Mouse (Mus musculus): ENCODE measurements around the gene Gls. TPM values are rescaled to one million over a fixed set of nuclear protein-coding genes. Genes with fewer than 3 reads are reported as not detected.
A peak's percentile ranks its signal among the peaks of the same experiment; 100 is the strongest.

Gls gene
- total and polyA plus RNA-seq, 2 experiments from 2014 or later: 13.7 to 83.4 TPM

DNA sequence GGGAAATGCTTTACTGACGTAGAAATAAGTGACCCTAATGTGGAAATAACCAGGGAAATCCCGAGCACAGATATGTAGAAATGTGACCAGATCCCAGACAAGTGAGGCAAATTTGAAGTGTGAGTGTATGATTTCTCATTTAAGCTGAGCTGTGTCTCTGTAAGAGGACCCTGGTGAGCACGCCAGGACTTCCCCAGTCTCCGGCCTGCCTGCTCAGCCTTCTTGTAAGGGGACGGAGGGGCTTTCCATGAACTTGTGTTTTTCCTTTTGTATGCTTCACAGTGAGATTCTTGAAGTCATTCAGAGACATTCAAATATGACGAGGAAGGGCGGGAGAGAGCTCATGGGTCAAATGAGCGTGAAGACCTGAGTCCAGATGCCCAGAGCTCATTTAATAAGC, 99.8 kb downstream of the Gls start:
- DNase-seq (ENCODE audit: low spot score): no peak
- Histone ChIP-seq H3K4me2 (ENCODE audit: low read depth, low read length) (no peak overlapping the region), H3K9me3 (replicated peaks; ENCODE audit: control insufficient read depth, low read length) (no peaks in the 10 kb centered on the region), H3K27me3 (ENCODE audit: control insufficient read depth, insufficient read depth, low read length) (no peaks in the 10 kb centered on the region), H3K27ac (ENCODE audit: low read depth) (no peak overlapping the region), H3K36me3 (replicated peaks; ENCODE audit: control insufficient read depth, insufficient read depth, low read length) (peaks cover 89% of the 10 kb centered on the region), H3K9ac (replicated peaks; ENCODE audit: low read depth, low read length) (no peak overlapping the region), H3K4me3 (ENCODE audit: low read depth, low read length) (no peak overlapping the region), H3K4me1 (ENCODE audit: control insufficient read depth, insufficient read depth) (no peaks in the 10 kb centered on the region)
- TF ChIP-seq EP300 (IDR thresholded peaks at IDR 0.05; ENCODE audit: low read depth) (no peak), CTCF (IDR thresholded peaks at IDR 0.05; ENCODE audit: low read depth) (no peak)
- no peak for ATAC-seq (ENCODE audit: insufficient read depth, low read depth)
- WGBS: 85% methylated on average over 8 of the region's 8 CpGs

DNA sequence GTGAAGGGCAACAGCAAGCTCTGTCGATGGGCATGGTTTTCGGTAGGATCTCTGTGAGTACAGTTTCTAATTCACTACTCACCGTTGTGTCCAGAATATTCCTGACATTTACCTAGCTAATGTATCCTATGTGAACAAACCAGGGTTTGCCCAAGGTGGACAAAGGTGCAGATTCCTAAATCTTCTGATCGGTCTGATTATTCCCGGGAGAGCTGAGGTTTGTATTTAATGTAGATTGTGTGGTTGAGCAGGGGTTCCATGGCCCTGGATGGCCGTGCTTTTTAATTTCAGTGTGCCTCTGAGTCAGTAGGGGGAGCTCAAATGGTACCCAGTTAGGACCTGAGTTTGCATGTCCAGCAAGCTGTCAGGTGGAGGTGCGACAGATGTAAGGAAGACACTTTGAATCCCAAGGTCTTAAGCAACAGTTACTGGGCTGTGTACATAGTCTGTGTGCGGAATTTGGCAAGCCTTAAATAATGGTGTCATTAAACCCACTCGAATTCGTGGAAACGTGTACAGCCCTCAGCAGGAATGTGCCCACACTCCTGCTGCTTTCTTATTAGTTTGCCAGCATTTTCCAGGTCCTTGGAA, 101.2 kb downstream of the Gls start:
- H3K4me1 ChIP-seq (ENCODE audit: control insufficient read depth, insufficient read depth): no peaks in the 10 kb centered on the region
- 82% methylated on average over 11 of the region's 11 CpGs for WGBS
- no peak overlapping the region for H3K27ac ChIP-seq (ENCODE audit: low read depth)
- H3K36me3 ChIP-seq (replicated peaks; ENCODE audit: control insufficient read depth, insufficient read depth, low read length): peaks cover 82% of the 10 kb centered on the region
- no peak for DNase-seq (ENCODE audit: low spot score)
- no peak overlapping the region for H3K4me2 ChIP-seq (ENCODE audit: low read depth, low read length)
- H3K9ac ChIP-seq (replicated peaks; ENCODE audit: low read depth, low read length): no peak overlapping the region
- H3K9me3 ChIP-seq (replicated peaks; ENCODE audit: control insufficient read depth, low read length): no peaks in the 10 kb centered on the region
- no peak for ATAC-seq (ENCODE audit: insufficient read depth, low read depth)
- H3K27me3 ChIP-seq (ENCODE audit: control insufficient read depth, insufficient read depth, low read length): no peaks in the 10 kb centered on the region
- TF ChIP-seq EP300 (IDR thresholded peaks at IDR 0.05; ENCODE audit: low read depth): no peak
- no peak for TF ChIP-seq CTCF (IDR thresholded peaks at IDR 0.05; ENCODE audit: low read depth)
- no peak overlapping the region for H3K4me3 ChIP-seq (ENCODE audit: low read depth, low read length)

DNA sequence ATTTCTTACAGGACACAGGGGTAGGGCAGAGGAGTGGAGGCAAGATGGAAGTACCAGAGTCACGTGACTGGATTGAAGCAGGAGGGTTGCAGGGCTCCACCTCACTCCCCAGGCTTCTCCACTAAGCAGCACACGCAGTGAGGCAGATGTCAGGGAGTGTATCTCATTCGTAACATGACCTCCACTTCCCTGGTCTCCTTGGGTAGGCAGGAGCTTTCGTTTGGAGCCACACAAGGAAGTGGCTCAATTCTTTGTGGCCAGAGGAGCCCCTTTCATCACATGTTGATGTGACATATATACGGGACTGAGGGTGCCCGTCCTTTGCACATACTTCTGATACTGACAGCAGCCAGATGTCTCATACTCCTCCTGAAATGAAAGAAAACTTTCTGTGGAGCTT, 103.2 kb downstream of the Gls start:
- H3K4me2 ChIP-seq (ENCODE audit: low read depth, low read length): no peak overlapping the region
- 50% methylated on average over 6 of the region's 6 CpGs for WGBS
- H3K4me1 ChIP-seq (ENCODE audit: control insufficient read depth, insufficient read depth): no peaks in the 10 kb centered on the region
- no peak overlapping the region for H3K9ac ChIP-seq (replicated peaks; ENCODE audit: low read depth, low read length)
- DNase-seq (ENCODE audit: low spot score) (no peak), ATAC-seq (ENCODE audit: insufficient read depth, low read depth) (no peak)
- H3K4me3 ChIP-seq (ENCODE audit: low read depth, low read length): no peak overlapping the region
- no peaks in the 10 kb centered on the region for H3K27me3 ChIP-seq (ENCODE audit: control insufficient read depth, insufficient read depth, low read length)
- TF ChIP-seq CTCF (IDR thresholded peaks at IDR 0.05; ENCODE audit: low read depth) (no peak), EP300 (IDR thresholded peaks at IDR 0.05; ENCODE audit: low read depth) (no peak)
- H3K27ac ChIP-seq (ENCODE audit: low read depth): no peak overlapping the region
- H3K9me3 ChIP-seq (replicated peaks; ENCODE audit: control insufficient read depth, low read length): no peaks in the 10 kb centered on the region
- peaks cover 78% of the 10 kb centered on the region for H3K36me3 ChIP-seq (replicated peaks; ENCODE audit: control insufficient read depth, insufficient read depth, low read length)

GRCm38 (mm10) chr1:52127350-52127749, 105.7 kb downstream of the Gls start:
- no peak overlapping the region for H3K4me3 ChIP-seq (ENCODE audit: low read depth, low read length)
- H3K9me3 ChIP-seq (replicated peaks; ENCODE audit: control insufficient read depth, low read length): no peaks in the 10 kb centered on the region
- H3K9ac ChIP-seq (replicated peaks; ENCODE audit: low read depth, low read length): no peak overlapping the region
- ATAC-seq (ENCODE audit: insufficient read depth, low read depth): no peak
- no peaks in the 10 kb centered on the region for H3K4me1 ChIP-seq (ENCODE audit: control insufficient read depth, insufficient read depth)
- peaks cover 78% of the 10 kb centered on the region for H3K36me3 ChIP-seq (replicated peaks; ENCODE audit: control insufficient read depth, insufficient read depth, low read length)
- H3K27ac ChIP-seq (ENCODE audit: low read depth): no peak overlapping the region
- H3K27me3 ChIP-seq (ENCODE audit: control insufficient read depth, insufficient read depth, low read length): no peaks in the 10 kb centered on the region
- H3K4me2 ChIP-seq (ENCODE audit: low read depth, low read length): no peak overlapping the region
- TF ChIP-seq CTCF (IDR thresholded peaks at IDR 0.05; ENCODE audit: low read depth): no peak
- no peak for TF ChIP-seq EP300 (IDR thresholded peaks at IDR 0.05; ENCODE audit: low read depth)
- WGBS: 90% methylated on average over 6 of the region's 6 CpGs
- no peak for DNase-seq (ENCODE audit: low spot score)

DNA sequence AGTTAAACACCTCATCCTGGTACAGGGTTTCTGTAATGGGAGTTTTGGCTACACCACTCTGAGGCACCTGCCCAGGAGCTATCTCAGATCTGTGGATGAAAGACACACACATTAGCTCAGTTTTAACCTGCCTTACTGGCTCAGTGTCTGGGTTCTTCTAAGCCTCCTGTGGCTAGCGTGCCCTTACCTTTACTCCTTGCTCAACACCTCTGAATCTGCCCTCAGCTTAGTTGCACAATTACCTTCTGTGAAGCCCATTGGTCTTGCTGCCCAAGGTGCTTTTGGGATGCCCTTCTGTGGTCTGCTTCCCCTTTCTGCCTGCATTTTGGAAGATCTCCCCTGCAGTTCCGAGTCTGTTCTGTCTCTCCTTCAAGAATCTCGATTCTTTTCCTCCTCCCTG, 108.2 kb downstream of the Gls start:
- Histone ChIP-seq H3K27me3 (ENCODE audit: control insufficient read depth, insufficient read depth, low read length) (no peaks in the 10 kb centered on the region), H3K9me3 (replicated peaks; ENCODE audit: control insufficient read depth, low read length) (no peaks in the 10 kb centered on the region), H3K9ac (replicated peaks; ENCODE audit: low read depth, low read length) (no peak overlapping the region), H3K27ac (ENCODE audit: low read depth) (no peak overlapping the region), H3K4me2 (ENCODE audit: low read depth, low read length) (no peak overlapping the region), H3K36me3 (replicated peaks; ENCODE audit: control insufficient read depth, insufficient read depth, low read length) (peaks cover 66% of the 10 kb centered on the region), H3K4me1 (ENCODE audit: control insufficient read depth, insufficient read depth) (0 out of 2 replicates have a peak, but pooled peaks cover 9% of the 10 kb centered on the region), H3K4me3 (ENCODE audit: low read depth, low read length) (no peak overlapping the region)
- DNase-seq (ENCODE audit: low spot score) (no peak), ATAC-seq (ENCODE audit: insufficient read depth, low read depth) (no peak)
- WGBS: 74% methylated on average over 3 of the region's 3 CpGs
- TF ChIP-seq CTCF (IDR thresholded peaks at IDR 0.05; ENCODE audit: low read depth) (no peak), EP300 (IDR thresholded peaks at IDR 0.05; ENCODE audit: low read depth) (no peak)

DNA sequence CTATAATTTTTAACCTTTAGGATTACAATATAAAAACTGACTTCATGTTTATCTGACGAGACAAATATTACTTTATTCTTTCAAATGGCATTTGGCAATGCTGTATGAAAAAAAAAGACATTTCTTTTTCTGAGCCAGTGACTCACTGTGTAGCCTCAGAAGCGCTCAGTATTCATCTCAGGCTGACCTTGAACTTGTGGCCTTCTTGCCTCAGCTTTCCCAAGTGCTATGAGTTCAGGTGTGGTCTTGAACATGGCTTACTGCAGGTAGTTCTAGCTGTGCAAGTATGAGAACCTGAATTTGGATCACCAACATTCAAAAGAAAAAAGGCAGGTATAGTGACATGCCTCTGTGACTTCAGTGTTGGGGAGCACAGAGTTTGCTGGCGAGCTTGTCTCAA, 112.0 kb downstream of the Gls start:
- DNase-seq (ENCODE audit: low spot score) (no peak), ATAC-seq (ENCODE audit: insufficient read depth, low read depth) (no peak)
- Histone ChIP-seq H3K9ac (replicated peaks; ENCODE audit: low read depth, low read length) (no peak overlapping the region), H3K36me3 (replicated peaks; ENCODE audit: control insufficient read depth, insufficient read depth, low read length) (peaks cover 37% of the 10 kb centered on the region), H3K27ac (ENCODE audit: low read depth) (no peak overlapping the region), H3K4me1 (ENCODE audit: control insufficient read depth, insufficient read depth) (0 out of 2 replicates have a peak, but pooled peaks cover 9% of the 10 kb centered on the region), H3K4me2 (ENCODE audit: low read depth, low read length) (peak overlapping the region; percentile 68), H3K27me3 (ENCODE audit: control insufficient read depth, insufficient read depth, low read length) (no peaks in the 10 kb centered on the region), H3K4me3 (ENCODE audit: low read depth, low read length) (peak overlapping the region; percentile 98), H3K9me3 (replicated peaks; ENCODE audit: control insufficient read depth, low read length) (no peaks in the 10 kb centered on the region)
- 91% methylated on average over 3 of the region's 3 CpGs for WGBS
- TF ChIP-seq CTCF (IDR thresholded peaks at IDR 0.05; ENCODE audit: low read depth) (no peak), EP300 (IDR thresholded peaks at IDR 0.05; ENCODE audit: low read depth) (no peak)

All from heart, postnatal 0 days (tissue).